Mouse (Mus musculus) natural killer cell, adult 2 months (primary cell): Measurements from ENCODE around the gene Glycam1.

Experiments used
- DNase-seq, 2 experiments: peaks; one replicate each; pipeline ENCODE4 v3.0.0; 2022; ENCODE audit warnings: low spot score in 2 of 2

Gene Glycam1

DNA sequence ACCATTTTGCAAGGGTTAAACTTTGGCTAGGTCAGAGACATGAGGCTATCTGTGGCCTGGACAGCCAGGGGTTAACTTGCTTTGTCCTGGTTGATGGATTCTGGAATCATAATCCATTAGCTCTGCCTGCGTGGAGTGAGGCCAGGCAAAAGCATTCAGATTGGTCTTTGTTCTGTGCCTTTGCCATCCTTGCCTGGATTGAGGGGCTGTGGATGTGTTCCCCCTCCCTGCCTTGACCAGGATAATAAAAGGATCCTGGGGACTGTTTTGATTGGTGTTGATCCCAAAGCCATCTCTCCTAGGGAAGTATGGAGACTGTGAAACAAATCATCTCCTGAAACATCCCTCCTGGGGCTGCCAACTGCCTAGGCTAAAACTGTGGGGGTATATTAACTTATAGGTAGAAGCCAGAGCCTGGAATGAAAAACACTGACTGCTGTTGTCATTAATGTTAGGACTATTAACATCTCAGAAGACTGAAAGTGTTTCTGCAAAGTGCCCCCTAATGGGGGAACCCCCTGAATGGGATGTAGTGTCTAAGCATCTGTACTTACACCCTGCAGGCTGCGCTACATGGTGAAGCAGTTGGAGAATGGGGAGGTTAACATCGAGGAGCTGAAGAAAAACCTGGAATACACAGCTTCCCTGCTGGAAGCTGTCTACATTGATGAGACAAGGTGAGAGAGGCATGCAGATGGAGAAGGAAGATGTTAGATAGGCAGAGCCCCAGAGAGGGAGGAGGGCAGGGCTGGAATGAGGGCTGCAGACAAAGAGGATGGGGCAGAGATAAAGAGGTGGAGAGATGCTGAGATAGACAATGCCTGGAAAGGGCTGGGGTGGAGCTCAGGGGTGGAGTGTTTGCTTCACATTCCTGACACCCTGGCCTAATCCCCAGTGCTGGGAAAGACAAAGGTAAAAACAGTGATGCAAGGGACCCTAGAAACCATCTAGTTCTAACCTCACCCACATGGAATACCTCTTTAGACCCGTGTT is 45.2 kb downstream of the Glycam1 start:
- no peak for DNase-seq

DNA sequence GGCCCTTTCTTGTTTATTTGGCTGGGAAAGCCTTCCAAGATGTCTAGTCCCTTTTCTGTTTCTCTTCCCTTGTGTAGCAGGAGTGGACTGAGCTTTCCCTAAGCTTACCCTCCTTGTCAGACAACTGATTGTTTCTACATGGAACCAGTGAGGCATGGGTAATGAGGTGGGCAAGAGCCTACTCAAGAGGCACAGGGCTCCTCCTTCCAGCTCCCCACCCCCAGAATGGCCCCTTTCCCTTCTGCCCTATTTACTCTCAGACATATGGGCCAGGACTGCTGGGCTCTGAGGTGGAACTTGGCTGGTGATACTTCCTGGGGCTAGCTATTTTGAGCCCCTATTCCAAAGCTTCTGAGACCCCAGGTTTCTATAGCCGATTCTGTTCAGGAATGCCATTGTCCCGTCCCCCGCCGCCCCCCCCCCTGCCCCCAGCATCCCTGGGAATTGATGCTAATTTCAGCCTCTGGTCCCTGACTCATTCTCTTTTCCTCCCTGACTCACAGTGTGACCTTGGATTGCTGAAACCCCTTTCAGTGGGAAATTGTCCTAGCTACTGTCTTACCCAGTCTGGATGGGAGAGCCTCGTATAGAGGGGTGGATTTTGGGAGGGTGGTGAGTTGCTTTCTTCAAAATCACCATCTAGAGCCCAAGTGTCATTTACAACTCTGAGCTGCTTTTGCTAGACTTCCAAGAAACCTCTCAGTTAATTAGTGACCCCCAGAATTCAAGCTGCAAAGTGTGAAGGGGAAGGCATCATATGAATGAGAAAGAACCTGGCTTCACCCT is 46.1 kb downstream of the Glycam1 start:
- DNase-seq: no peak

DNA sequence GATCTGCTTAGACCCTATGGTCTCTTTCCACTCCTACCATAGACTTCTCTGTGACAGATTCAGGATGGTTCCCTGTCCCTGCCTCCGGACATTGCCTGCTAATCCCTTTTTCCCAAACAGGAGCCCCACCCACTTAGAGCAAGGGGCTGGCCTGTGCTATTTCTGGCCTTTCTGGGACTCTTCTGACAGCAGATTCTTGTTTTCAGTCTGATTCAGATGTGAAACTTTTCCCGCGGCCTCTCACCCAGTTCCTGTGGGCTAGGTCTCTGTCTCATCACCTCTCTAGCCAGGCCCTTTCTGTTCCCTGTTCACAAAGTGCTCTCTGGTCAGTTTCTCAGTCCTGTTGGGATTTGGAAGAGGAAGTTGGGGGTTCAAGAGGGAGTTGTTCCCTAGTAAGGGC is 50.0 kb downstream of the Glycam1 start:
- no peak for DNase-seq

DNA sequence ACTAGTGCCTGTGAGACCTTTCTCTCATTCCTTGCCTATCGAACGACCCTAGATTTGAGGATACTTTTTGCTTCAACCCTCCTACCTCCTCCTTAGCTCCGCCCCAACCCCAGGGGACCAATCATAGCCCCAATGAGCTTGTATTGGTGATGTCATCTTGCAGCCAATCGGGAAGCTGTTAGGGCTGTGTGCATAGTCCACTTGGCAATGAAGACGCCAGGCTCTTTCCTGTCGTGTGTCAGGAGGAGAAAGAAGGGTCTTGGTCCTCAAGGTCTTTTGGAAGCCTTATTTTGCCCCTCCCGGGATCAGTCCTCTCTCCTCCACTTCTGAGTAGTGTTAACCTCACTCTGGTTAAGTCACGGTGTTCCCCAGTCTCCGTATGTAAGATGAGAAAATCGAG is 50.8 kb downstream of the Glycam1 start:
- peak; percentile 34 to 38 for DNase-seq

- no peak for DNase-seq
These were observed 51.3 kb downstream of the Glycam1 start for GRCm38 (mm10) chr15:103513621-103514031.
